Mouse (Mus musculus) layer of hippocampus, adult 2 months (tissue): ENCODE results near the gene Flvcr2. TPM values are rescaled to one million over a fixed set of nuclear protein-coding genes. Genes with fewer than 3 reads are reported as not detected.

Source experiments
- DNase-seq, 2 experiments: peaks; one replicate each; pipeline ENCODE4 v3.0.0; 2022; ENCODE audit warnings: low spot score in 2 of 2
- H3K27ac ChIP-seq: fragments of 200-600 bp; 2 replicates; pipeline ENCODE4 v1.8.1; 2022
- H3K4me3 ChIP-seq: fragments of 200-600 bp; 2 replicates; pipeline ENCODE4 v1.8.1; 2022; ENCODE audit warnings: mild to moderate bottlenecking
- CTCF ChIP-seq: fragments of 200-600 bp; conservative IDR thresholded peaks from 2 replicates; pipeline ENCODE4 v1.8.1; 2022; ENCODE audit warnings: antibody characterized with exemption, mild to moderate bottlenecking, moderate library complexity
- total RNA-seq, 2 experiments: library from RNA; stranded (reverse); gene quantifications; 2 replicates each; pipeline ENCODE4 v1.2.3; 2021

Gene Flvcr2
- total RNA-seq, 2 experiments from 2014 or later, result 2.0 to 2.6 TPM

GRCm38 (mm10) chr12:85784916-85785815, 38.8 kb downstream of the Flvcr2 start:
- Histone ChIP-seq H3K4me3 (no peak overlapping the region), H3K27ac (peak overlapping the region; percentile 74)
- no peak for DNase-seq
- TF ChIP-seq CTCF, result no peak

GRCm38 (mm10) chr12:85792158-85792557, 45.8 kb downstream of the Flvcr2 start:
- no peak overlapping the region for H3K4me3 ChIP-seq
- DNase-seq, result no peak
- H3K27ac ChIP-seq, result no peak overlapping the region
- no peak for TF ChIP-seq CTCF

- no peak overlapping the region for H3K27ac ChIP-seq
- H3K4me3 ChIP-seq, result no peak overlapping the region
- TF ChIP-seq CTCF, result no peak
- DNase-seq, result peak; percentile 23 to 64
Measured at GRCm38 (mm10) chr12:85792821-85793346, 46.5 kb downstream of the Flvcr2 start.

GRCm38 (mm10) chr12:85794094-85794493, 47.8 kb downstream of the Flvcr2 start:
- no peak for DNase-seq
- Histone ChIP-seq H3K4me3 (no peak overlapping the region), H3K27ac (no peak overlapping the region)
- TF ChIP-seq CTCF, result no peak

- TF ChIP-seq CTCF, result no peak
- no peak for DNase-seq
- Histone ChIP-seq H3K27ac (no peak overlapping the region), H3K4me3 (no peak overlapping the region)
Measured at GRCm38 (mm10) chr12:85795551-85795950, 49.2 kb downstream of the Flvcr2 start.

- H3K4me3 ChIP-seq, result no peak overlapping the region
- no peak overlapping the region for H3K27ac ChIP-seq
- no peak for TF ChIP-seq CTCF
- DNase-seq, result no peak
Measured at GRCm38 (mm10) chr12:85800031-85800430, 53.7 kb downstream of the Flvcr2 start.

- no peak for TF ChIP-seq CTCF
- H3K27ac ChIP-seq, result no peak overlapping the region
- no peak overlapping the region for H3K4me3 ChIP-seq
- no peak for DNase-seq
Measured at GRCm38 (mm10) chr12:85809726-85810125, 63.4 kb downstream of the Flvcr2 start.

GRCm38 (mm10) chr12:85810959-85811358, 64.6 kb downstream of the Flvcr2 start:
- no peak for TF ChIP-seq CTCF
- Histone ChIP-seq H3K4me3 (no peak overlapping the region), H3K27ac (no peak overlapping the region)
- DNase-seq, result no peak

- DNase-seq, result no peak
- H3K4me3 ChIP-seq, result no peak overlapping the region
- H3K27ac ChIP-seq, result no peak overlapping the region
- TF ChIP-seq CTCF, result no peak
Measured at GRCm38 (mm10) chr12:85811676-85812075, 65.3 kb downstream of the Flvcr2 start.

- no peak for TF ChIP-seq CTCF
- no peak for DNase-seq
Measured at GRCm38 (mm10) chr12:85813599-85813998, 67.3 kb downstream of the Flvcr2 start.

GRCm38 (mm10) chr12:85822051-85822450, 75.7 kb downstream of the Flvcr2 start:
- DNase-seq, result no peak
- Histone ChIP-seq H3K4me3 (no peak overlapping the region), H3K27ac (no peak overlapping the region)
- TF ChIP-seq CTCF, result peak; percentile 59

More at GRCm38 (mm10) chr12:85813599-85813998, 67.3 kb downstream of the Flvcr2 start:
- Histone ChIP-seq H3K27ac (peak overlapping the region; percentile 59), H3K4me3 (no peak overlapping the region)

GRCm38 (mm10) chr12:85824438-85825264, 78.3 kb downstream of the Flvcr2 start, which contains the start of the genes Erg28 and Ttll5:
Gene Erg28 (minus strand): TSS chr12:85824550.
Gene Ttll5 (plus strand): TSS chr12:85824659.
- peak within 1 kb of the TSS; percentile 66 for H3K4me3 ChIP-seq
- peak within 1 kb of the TSS; percentile 91 for H3K27ac ChIP-seq
- 0 out of 2 replicates have a peak, but pooled peaks have one; percentile 2 for TF ChIP-seq CTCF
- DNase-seq, result peak; percentile 94 to 95

- Histone ChIP-seq H3K4me3 (peak overlapping the region; percentile 66), H3K27ac (peak overlapping the region; percentile 91)
- TF ChIP-seq CTCF, result no peak
- DNase-seq, result no peak
Measured at GRCm38 (mm10) chr12:85825361-85825760, 79.0 kb downstream of the Flvcr2 start.
